Mouse (Mus musculus) myocyte (in vitro differentiated cells): ENCODE measurements around the gene Sh3bp4.

ENCODE experiments used
- SRF ChIP-seq: IDR thresholded peaks from one replicate; pipeline ENCODE4 v1.6.1; 2011; ENCODE audit warnings: low read depth; ENCODE audit not compliant: control insufficient read depth, insufficient read length
- USF1 ChIP-seq: IDR thresholded peaks from one replicate; pipeline ENCODE4 v1.6.1; 2011; ENCODE audit warnings: low read depth, mild to moderate bottlenecking, control low read depth, moderate library complexity

- TF ChIP-seq USF1 (no peak), SRF (no peak)
Measured at GRCm38 (mm10) chr1:89042081-89042480, 28.1 kb upstream of the Sh3bp4 start.
